Mouse (Mus musculus) kidney, postnatal 0 days (tissue): ENCODE measurements around the gene Tmem132d. TPM values are rescaled to one million over a fixed set of nuclear protein-coding genes. Genes with fewer than 3 reads are reported as not detected.
"Not testable (repeated sequence)": the region's sequence is repeated elsewhere in the genome, so short reads cannot be mapped to it uniquely, and the experiment has no call there.

Source experiments
- ATAC-seq: fragments of 200-750 bp; cut with Nextera tagmentation; replicated peaks from 2 replicates; pipeline ENCODE4 v1.8.0; 2017; ENCODE audit warnings: low read depth, moderate number of reproducible peaks, moderate TSS enrichment, moderate library complexity; ENCODE audit not compliant: low FRiP score
- DNase-seq: peaks from one replicate; pipeline ENCODE4 v3.0.0-alpha.2; 2016; ENCODE audit warnings: low spot score
- H3K27ac ChIP-seq: fragments of 300-500 bp; sonication (generic); 2 replicates; pipeline ENCODE4 v1.5.1; 2014; ENCODE audit warnings: mild to moderate bottlenecking
- H3K27me3 ChIP-seq: fragments of 300-500 bp; sonication (generic); 2 replicates; pipeline ENCODE4 v1.6.1; 2014; ENCODE audit warnings: low read length, mixed read lengths; ENCODE audit not compliant: insufficient read depth
- H3K36me3 ChIP-seq: fragments of 300-500 bp; sonication (generic); 2 replicates; pipeline ENCODE4 v1.6.1; 2014; ENCODE audit warnings: low read length, mixed read lengths; ENCODE audit not compliant: insufficient read depth
- H3K4me1 ChIP-seq: fragments of 300-500 bp; sonication (generic); replicated peaks from 2 replicates; pipeline ENCODE4 v1.6.1; 2014; ENCODE audit warnings: antibody characterized with exemption, low read length, mixed read lengths; ENCODE audit not compliant: insufficient read depth
- H3K4me2 ChIP-seq: fragments of 300-500 bp; sonication (generic); 2 replicates; pipeline ENCODE4 v1.6.1; 2014; ENCODE audit warnings: mild to moderate bottlenecking, low read length, moderate library complexity, mixed read lengths
- H3K4me3 ChIP-seq: fragments of 300-500 bp; sonication (generic); replicated peaks from 2 replicates; pipeline ENCODE4 v1.5.1; 2014; ENCODE audit warnings: low read depth, low read length
- H3K9ac ChIP-seq: fragments of 300-500 bp; sonication (generic); 2 replicates; pipeline ENCODE4 v1.6.1; 2014; ENCODE audit warnings: low read depth, low read length
- H3K9me3 ChIP-seq: fragments of 300-500 bp; sonication (generic); replicated peaks from 2 replicates; pipeline ENCODE4 v1.6.1; 2016; ENCODE audit warnings: low read length, inconsistent platforms, mixed read lengths
- CTCF ChIP-seq: IDR thresholded peaks from 2 replicates; pipeline ENCODE4 v1.5.1; 2016; ENCODE audit warnings: antibody characterized with exemption, low read depth, mild to moderate bottlenecking, moderate library complexity
- WGBS: fragments of 180-500 bp; shearing (Covaris S2); extraction: QIAGEN DNeasy Blood & Tissue Kit; methylation state at CpG from one replicate; pipeline ENCODE4 v1.1.7; 2014; 5-methylcytosine and 5-hydroxymethylcytosine counted together
- polyA plus RNA-seq: library from polyadenylated mRNA; unstranded; fragments of >200 nt; fragmentation: Nextera tagmentation; extraction: Ambion mirVana; gene quantifications from 2 replicates; pipeline ENCODE4 v1.2.1, GENCODE M21; 2015

Tmem132d gene
- polyA plus RNA-seq, 1 experiment from 2014 or later = 0.14 TPM

DNA sequence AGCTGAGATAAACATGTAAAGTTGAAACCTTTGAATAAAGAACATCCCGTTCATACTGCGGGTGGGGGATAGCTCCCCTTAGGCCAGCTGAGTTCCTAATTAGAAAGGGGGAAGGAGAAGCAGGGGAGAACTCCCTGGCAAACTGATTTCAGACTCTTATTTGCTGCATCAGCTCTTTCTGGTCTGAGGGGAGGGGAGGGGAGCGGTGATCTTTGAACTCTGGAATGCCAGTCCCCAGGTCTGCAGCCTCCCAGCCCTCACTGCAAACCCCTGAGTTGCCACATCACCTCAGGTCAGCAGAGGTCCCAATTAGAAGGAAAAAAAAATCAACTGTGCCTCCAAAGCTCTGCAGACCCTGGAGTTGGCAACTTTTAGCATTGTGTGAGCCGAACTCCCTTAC is 482.3 kb downstream of the Tmem132d start:
- no peaks in the 10 kb centered on the region for H3K4me1 ChIP-seq
- no peak overlapping the region for H3K9ac ChIP-seq
- no peak overlapping the region for H3K27ac ChIP-seq
- no peak for TF ChIP-seq CTCF
- H3K27me3 ChIP-seq = no peaks in the 10 kb centered on the region
- DNase-seq = no peak
- no peak for ATAC-seq
- H3K9me3 ChIP-seq = no peaks in the 10 kb centered on the region
- WGBS = 59% methylated on average over 4 of the region's 4 CpGs
- no peaks in the 10 kb centered on the region for H3K36me3 ChIP-seq
- H3K4me2 ChIP-seq = no peak overlapping the region
- no peak overlapping the region for H3K4me3 ChIP-seq

- ATAC-seq (no peak), DNase-seq (peak; percentile 22)
- H3K27ac ChIP-seq = no peak overlapping the region
- no peak overlapping the region for H3K4me3 ChIP-seq
- H3K4me1 ChIP-seq = no peaks in the 10 kb centered on the region
- H3K9me3 ChIP-seq = no peaks in the 10 kb centered on the region
- WGBS = 22% methylated on average over 8 of the region's 8 CpGs
- H3K36me3 ChIP-seq = no peaks in the 10 kb centered on the region
- H3K9ac ChIP-seq = no peak overlapping the region
- no peak overlapping the region for H3K4me2 ChIP-seq
- TF ChIP-seq CTCF = peak; percentile 70
- no peaks in the 10 kb centered on the region for H3K27me3 ChIP-seq
Observed at GRCm38 (mm10) chr5:127947275-127947674, 485.6 kb downstream of the Tmem132d start.

GRCm38 (mm10) chr5:127942171-127942570 is 490.7 kb downstream of the Tmem132d start:
- not testable (repeated sequence) for H3K9ac ChIP-seq, H3K4me2 ChIP-seq, H3K4me3 ChIP-seq, DNase-seq, H3K4me1 ChIP-seq, H3K9me3 ChIP-seq, H3K36me3 ChIP-seq, H3K27ac ChIP-seq, ATAC-seq, H3K27me3 ChIP-seq
- 91% methylated on average over 3 of the region's 3 CpGs for WGBS

GRCm38 (mm10) chr5:127937914-127938313 is 495.0 kb downstream of the Tmem132d start:
- Histone ChIP-seq H3K4me2 (no peak overlapping the region), H3K27ac (no peak overlapping the region), H3K9me3 (no peaks in the 10 kb centered on the region), H3K4me3 (no peak overlapping the region), H3K36me3 (no peaks in the 10 kb centered on the region), H3K4me1 (no peaks in the 10 kb centered on the region), H3K27me3 (no peaks in the 10 kb centered on the region), H3K9ac (no peak overlapping the region)
- DNase-seq (no peak), ATAC-seq (no peak)
- WGBS = 79% methylated on average over 3 of the region's 3 CpGs
- no peak; the same call in 1 of the 2 replicates for TF ChIP-seq CTCF

- Histone ChIP-seq H3K27ac (no peak overlapping the region), H3K4me2 (no peak overlapping the region), H3K9ac (no peak overlapping the region), H3K4me1 (no peaks in the 10 kb centered on the region), H3K27me3 (no peaks in the 10 kb centered on the region), H3K4me3 (no peak overlapping the region), H3K9me3 (no peaks in the 10 kb centered on the region), H3K36me3 (no peaks in the 10 kb centered on the region)
- ATAC-seq (no peak), DNase-seq (no peak)
- 70% methylated on average over 14 of the region's 14 CpGs for WGBS
- no peak for TF ChIP-seq CTCF
Observed at GRCm38 (mm10) chr5:127929687-127930086, 503.2 kb downstream of the Tmem132d start.

DNA sequence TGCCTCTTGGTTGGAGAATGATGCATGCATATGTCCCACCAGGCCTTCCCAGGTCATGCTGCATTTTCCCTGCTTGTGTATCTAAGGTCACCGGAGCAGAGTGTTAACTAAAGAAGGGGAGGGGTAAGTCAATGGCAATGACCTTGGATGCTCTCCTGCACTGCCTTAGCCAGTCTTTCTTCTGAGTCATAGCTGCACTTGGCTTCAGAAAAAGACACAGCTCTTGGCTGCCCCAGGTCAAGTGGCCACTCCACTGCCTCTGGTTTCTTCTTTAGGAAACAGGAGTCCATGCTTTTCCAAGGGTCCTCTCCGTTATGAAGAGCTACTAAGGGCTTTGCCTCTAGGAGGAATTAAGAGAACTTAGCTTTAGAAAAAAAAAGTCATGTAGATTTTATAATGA is 506.2 kb downstream of the Tmem132d start:
- Histone ChIP-seq H3K27me3 (no peaks in the 10 kb centered on the region), H3K4me1 (no peaks in the 10 kb centered on the region), H3K4me3 (no peak overlapping the region), H3K9ac (no peak overlapping the region), H3K36me3 (no peaks in the 10 kb centered on the region), H3K4me2 (no peak overlapping the region), H3K9me3 (no peaks in the 10 kb centered on the region), H3K27ac (no peak overlapping the region)
- no peak for TF ChIP-seq CTCF
- DNase-seq = no peak
- ATAC-seq = no peak
- 79% methylated on average over 2 of the region's 2 CpGs for WGBS

- DNase-seq (no peak), ATAC-seq (no peak)
- no peaks in the 10 kb centered on the region for H3K4me1 ChIP-seq
- TF ChIP-seq CTCF = no peak
- H3K9me3 ChIP-seq = no peaks in the 10 kb centered on the region
- no peaks in the 10 kb centered on the region for H3K36me3 ChIP-seq
- H3K4me3 ChIP-seq = no peak overlapping the region
- H3K4me2 ChIP-seq = no peak overlapping the region
- H3K27me3 ChIP-seq = no peaks in the 10 kb centered on the region
- H3K9ac ChIP-seq = no peak overlapping the region
- no peak overlapping the region for H3K27ac ChIP-seq
- WGBS = 46% methylated on average over 3 of the region's 3 CpGs
Observed at GRCm38 (mm10) chr5:127924106-127924505, 508.8 kb downstream of the Tmem132d start.
